In the genomic region with DNA sequence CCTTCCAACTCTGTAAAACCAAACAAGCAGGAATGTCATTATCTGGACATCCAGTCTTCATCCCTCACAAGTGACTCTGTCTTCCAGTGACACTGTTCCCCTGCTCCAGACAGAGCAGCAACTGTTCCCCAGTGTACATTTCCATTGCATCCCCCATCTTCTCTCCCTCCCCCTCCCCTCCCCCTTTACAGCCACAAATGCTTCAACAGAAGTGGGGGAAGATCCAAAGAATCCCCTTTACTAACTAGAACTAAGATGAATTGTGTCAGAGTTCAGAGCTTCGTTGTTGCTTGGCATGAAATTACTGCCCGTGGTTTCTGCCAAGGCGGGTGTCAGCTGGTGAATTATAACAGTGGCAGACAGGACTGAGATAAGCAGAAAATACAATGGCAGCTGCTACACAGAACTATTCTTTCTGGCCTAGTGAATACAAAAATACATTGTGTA, we compare ENCODE assay signal across 7 mouse cellular contexts.
DNase-seq lines count a peak whose midpoint lies in the region; TF ChIP-seq lines count a peak whose summit lies in the region.

No protein-coding gene starts in this region.

- no peak for TF ChIP-seq CTCF in brain, embryonic 14.5 days (IDR thresholded peaks at IDR 0.05; ENCODE audit: borderline replicate concordance, extremely low read depth, insufficient read depth, insufficient read length)

- TF ChIP-seq POLR2A in brain, embryonic 14.5 days (IDR thresholded peaks at IDR 0.05; ENCODE audit: borderline replicate concordance, extremely low read depth, insufficient read depth, insufficient read length, poor library complexity, severe bottlenecking): no peak

- DNase-seq in adipocyte (ENCODE audit: low spot score): peak; percentile 84
- peak; percentile 92 for DNase-seq in brain, embryonic 14.5 days (ENCODE audit: low read depth)
- DNase-seq in frontal cortex, postnatal 10 days (ENCODE audit: low spot score in 2 of 2): peak; percentile 22 to 27
- DNase-seq in kidney, postnatal 25 days: peak; percentile 37 to 38
- peak; percentile 25 for DNase-seq in lung, postnatal 14 days
- peak; percentile 6 for DNase-seq in right cerebral cortex, postnatal 14 days
- no peak for DNase-seq in liver
